Mouse (Mus musculus): ENCODE measurements around the gene Med18.
A peak's percentile ranks its signal among the peaks of the same experiment; 100 is the strongest.
"Not testable (repeated sequence)": the region's sequence is repeated elsewhere in the genome, so short reads cannot be mapped to it uniquely, and the experiment has no call there.

Med18 gene

DNA sequence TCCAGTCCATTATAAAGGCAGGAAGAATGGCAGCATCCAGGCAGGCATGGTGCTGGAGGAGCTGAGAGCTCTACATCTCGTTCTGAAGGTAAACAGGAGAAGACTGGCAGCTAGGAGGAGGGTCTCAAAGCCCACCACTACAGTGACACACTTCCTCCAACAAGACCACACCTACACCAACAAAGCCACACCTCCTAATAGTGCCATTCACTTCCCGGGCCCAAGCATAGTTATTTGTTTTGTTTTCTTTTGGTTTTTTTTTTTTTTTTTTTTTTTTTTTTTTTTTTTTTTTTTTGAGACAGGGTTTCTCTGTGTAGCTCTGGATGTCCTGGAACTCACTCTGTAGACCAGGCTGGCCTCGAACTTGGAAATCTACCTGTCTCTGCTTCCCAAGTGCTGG is 18.4 kb upstream of the Med18 start:
- not testable (repeated sequence) for DNase-seq (ENCODE audit: low spot score)

DNA sequence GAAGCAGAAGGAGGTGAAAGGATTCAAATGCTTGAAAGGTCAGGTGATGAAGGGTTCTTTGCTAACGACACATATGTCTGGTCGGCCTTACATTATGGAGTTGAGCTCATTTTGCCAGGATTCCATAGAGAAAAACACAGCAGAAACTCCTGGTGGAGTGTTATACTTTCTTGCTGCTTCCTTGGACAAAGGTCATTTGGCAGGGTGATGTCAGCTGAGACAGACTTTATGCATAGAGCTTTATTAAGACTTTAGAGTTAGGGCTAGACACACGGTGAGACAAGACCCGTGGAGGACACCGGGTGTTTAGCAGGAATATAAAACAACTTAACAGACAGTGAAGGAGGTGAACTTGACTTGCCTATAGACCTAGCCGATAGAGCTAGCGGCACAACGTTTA is 14.1 kb upstream of the Med18 start:
- DNase-seq (ENCODE audit: low spot score), result no peak

DNA sequence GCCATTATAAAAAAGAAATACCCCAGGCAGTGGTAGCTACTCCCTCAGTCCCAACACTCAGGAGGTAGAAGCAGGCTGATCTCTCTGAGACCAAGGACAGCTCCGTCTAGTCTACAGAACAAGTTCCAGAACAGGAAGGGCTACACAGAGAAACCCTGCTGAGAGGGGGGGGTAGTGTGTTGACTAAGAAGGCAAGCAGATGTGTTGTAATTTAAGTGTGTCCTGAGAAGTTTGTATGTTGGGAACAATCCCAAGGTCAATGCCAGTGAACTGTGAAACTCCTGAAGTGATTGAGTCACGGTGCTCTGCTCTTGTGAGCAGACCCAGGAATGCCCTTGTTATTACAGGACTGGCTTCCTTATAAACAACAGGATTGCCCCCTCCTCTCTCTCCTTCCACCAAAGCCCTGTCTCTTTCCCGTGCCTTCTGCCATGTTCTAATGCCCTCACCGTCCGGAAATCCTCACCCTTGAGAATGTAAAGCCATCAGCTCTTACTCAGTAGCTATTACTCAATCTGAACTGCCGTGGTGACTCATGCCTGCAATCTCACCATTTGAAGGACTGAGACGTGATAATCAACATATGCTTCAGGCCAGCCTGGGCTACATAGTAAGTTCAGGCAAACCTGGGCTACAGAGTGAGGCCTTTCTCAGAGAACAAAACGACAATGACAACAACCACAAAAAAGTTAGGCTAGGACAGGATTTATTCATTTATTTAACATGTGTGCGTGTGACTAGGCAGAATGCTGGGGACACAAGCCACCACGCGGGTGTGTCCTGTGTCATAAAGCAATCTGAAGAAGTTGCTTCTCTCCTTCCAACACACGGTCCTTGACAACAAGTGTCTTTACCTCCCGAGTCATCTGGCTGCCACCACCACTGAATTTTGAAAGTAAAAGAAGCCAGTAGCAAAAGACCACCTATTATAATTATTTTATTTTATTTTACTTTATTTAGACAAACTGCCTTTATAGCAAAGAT is 12.5 kb upstream of the Med18 start:
- no peak for DNase-seq (ENCODE audit: low spot score)

GRCm38 (mm10) chr4:132474631-132475030 is 10.9 kb upstream of the Med18 start:
- DNase-seq (ENCODE audit: low spot score), result no peak

GRCm38 (mm10) chr4:132473411-132473810 is 9.7 kb upstream of the Med18 start:
- no peak for DNase-seq (ENCODE audit: low spot score)

DNA sequence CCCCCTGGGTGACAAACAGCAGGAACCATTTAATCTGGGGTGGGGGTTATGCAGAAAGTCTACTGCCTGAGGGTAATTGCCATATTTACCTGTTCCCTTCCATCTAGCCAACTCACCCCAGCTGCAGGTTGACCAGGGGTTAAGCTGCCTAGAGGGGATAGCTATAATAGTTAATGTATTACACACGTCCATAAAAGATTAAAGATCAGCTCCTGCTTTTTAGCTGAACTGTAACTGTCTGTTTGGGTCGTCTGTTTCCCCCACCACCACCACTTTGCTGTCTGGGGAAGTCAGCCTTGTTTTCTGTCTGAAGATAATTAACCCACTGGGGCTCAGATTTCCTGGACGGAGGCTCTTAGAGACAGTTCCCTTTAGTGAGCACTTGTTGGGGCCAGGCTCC is 6.2 kb upstream of the Med18 start:
- no peak for DNase-seq (ENCODE audit: low spot score)

- DNase-seq (ENCODE audit: low spot score), result no peak
Measured at GRCm38 (mm10) chr4:132464255-132464613, 513 bp upstream of the Med18 start.

- DNase-seq (ENCODE audit: low spot score), result peak; percentile 2
Measured at GRCm38 (mm10) chr4:132462836-132463235, 885 bp downstream of the Med18 start.

DNA sequence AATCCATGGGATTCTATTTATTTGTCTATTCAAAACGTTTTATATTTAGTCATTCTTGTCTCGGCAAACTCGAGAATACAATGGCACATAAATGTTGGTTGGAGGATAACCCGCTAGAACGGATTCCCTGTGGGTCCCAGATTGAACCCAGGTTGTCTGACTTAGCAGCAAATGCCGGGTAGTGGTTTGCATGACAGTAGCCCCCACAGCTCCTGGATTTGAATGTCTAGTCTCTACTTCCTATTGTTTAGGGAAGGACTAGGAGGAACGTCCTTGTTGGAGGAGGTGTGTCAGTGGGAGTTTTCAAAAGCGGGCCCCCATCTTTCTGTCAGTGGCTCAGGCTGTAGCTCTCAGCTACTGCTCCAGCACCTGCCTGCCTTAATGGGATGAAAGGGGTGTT is 3.5 kb downstream of the Med18 start:
- no peak for DNase-seq (ENCODE audit: low spot score)

- DNase-seq (ENCODE audit: low spot score), result no peak
Measured at GRCm38 (mm10) chr4:132455561-132455960, 8.2 kb downstream of the Med18 start.

DNA sequence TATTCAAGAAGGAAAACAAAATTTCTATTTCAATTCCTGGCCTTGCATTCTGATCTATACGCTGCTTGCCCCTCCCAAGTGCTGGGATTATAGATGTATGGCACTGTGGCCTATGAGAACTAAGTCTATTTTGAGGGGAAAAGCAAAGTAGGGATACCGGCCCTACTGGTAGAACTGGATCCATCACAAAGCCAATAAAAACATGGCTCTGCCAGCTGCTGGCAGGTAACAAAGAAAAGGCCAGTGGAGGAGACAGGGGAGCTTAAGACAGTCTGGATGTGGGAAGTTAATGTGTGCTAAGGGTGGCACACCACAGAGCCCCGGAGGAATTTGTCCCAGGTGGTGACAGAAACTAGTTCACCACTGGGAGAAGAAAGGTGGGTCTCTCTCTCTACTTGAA is 8.6 kb downstream of the Med18 start:
- DNase-seq (ENCODE audit: low spot score), result no peak

- no peak for DNase-seq (ENCODE audit: low spot score)
Measured at GRCm38 (mm10) chr4:132454216-132454615, 9.5 kb downstream of the Med18 start.

GRCm38 (mm10) chr4:132449778-132450177 is 13.9 kb downstream of the Med18 start:
- no peak for DNase-seq (ENCODE audit: low spot score)

- DNase-seq (ENCODE audit: low spot score), result no peak
Measured at GRCm38 (mm10) chr4:132446105-132446504, 17.6 kb downstream of the Med18 start.

GRCm38 (mm10) chr4:132444516-132444915 is 19.2 kb downstream of the Med18 start:
- DNase-seq (ENCODE audit: low spot score), result no peak

DNA sequence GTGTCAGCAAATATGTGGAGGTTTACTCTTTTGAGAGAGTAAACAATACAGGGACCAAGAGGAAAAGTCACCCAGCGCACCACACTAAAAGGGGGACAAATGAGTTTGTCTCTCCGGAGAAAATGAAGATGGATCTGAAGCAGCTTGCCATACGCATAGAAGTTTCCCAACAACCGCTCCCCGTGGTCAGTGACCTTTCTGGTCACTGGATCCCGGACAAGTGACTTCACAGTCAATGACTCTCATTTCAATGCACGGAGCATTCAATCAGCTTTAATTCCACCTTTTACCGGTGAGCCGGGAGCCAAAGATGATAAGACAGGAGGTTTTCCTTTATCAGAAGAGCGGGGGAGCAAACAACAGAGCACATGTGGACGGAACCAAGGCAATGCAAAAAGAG is 25.9 kb downstream of the Med18 start:
- DNase-seq (ENCODE audit: low spot score), result no peak

GRCm38 (mm10) chr4:132432717-132433372 is 30.9 kb downstream of the Med18 start:
- no peak for DNase-seq (ENCODE audit: low spot score)

- DNase-seq (ENCODE audit: low spot score), result peak; percentile 57
Measured at GRCm38 (mm10) chr4:132428022-132428542, 35.6 kb downstream of the Med18 start.

GRCm38 (mm10) chr4:132427493-132427892 is 36.2 kb downstream of the Med18 start:
- no peak for DNase-seq (ENCODE audit: low spot score)

DNA sequence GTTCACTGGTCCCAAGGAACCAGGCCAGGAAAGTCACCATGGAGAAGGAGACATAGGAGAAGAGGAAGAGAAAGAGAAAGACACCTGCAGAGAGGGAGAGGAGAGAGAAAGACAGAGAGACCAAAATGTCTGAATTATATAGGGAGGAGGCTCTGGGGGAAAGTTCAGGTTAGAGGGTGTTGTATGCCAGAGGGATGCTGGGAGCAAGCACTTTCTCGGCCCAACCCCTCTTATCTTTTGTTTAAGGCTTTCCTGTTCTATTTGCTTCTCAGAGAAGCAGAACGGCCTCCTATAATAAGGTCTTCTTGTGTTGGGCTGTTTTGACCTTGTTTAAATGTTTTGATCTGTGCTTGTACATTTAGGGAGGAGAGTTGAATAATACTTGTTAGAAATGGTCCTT is 37.7 kb downstream of the Med18 start:
- no peak for DNase-seq (ENCODE audit: low spot score)

DNA sequence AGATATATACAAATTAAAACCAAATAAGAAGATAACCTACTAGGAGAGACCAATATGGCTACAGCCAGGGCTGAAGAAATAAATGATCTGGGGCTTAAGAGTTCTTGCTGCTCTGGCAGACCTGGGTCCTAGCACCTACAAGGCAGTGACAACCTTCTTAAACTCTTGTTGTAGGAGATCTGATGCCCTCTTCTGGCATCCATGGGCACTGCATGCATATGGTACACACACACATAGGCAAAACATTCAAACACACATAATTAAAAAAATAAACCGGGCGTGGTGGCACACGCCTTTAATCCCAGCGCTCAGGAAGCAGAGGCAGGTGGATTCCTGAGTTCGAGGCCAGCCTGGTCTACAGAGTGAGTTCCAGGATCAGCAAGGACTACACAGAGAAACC is 39.0 kb downstream of the Med18 start:
- DNase-seq (ENCODE audit: low spot score), result no peak

DNA sequence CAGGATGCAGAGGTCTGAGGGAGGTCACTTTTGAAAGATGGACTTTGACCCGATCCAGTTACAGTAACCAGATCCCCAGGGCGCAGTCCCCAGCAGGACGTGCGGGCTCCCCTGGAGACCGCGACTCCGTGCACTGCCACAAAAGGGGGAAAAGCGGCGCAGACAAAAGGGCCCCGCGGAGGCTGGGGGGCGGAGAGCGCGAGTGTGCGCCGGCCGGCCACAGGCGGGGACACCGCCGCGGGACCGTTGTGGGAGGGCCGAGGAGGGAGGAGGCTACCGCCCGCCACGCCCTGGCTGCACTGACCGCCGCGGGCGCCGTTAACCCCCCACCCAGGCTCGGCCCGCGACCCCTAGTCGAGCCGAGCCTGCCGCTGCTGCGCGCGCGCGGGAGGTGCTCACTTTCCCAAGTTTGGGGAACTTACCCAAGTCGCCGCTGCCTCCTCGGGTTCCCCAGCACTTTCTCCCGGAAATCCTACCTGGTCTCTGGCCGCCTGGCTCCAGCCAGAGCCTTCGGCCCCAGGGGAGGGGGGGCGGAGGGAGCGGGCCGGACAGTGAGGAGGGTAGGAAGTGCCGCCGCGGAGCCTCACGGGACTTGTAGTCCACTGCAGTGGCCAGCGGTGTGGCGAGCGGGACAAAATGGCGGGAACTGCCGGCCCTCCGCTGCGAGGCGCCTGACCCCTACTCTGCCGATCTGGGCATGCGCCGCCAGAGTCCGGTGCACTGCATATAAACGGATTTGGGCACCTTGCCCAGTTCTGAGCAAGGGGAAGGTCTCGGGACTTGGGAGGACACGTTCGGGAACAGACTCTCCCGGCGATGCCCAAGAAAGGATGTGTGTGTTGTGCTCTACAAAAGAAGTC is 41.6 kb downstream of the Med18 start, which contains the start of gene Phactr4:
TSS of gene Phactr4 (minus strand) at position 567 of the 860 bp plus-strand sequence.
- peak; percentile 79 for DNase-seq (ENCODE audit: low spot score)
